Mouse (Mus musculus): ENCODE results near the gene Cyyr1.

Cyyr1 gene

GRCm38 (mm10) chr16:85470057-85470456, 83.1 kb downstream of the Cyyr1 start:
- DNase-seq (ENCODE audit: low read depth, low spot score) = no peak

GRCm38 (mm10) chr16:85455043-85455442, 98.2 kb downstream of the Cyyr1 start:
- no peak for DNase-seq (ENCODE audit: low read depth, low spot score)

GRCm38 (mm10) chr16:85446306-85446705, 106.9 kb downstream of the Cyyr1 start:
- no peak for DNase-seq (ENCODE audit: low read depth, low spot score)

GRCm38 (mm10) chr16:85445801-85446200, 107.4 kb downstream of the Cyyr1 start:
- DNase-seq (ENCODE audit: low read depth, low spot score) = no peak

- no peak for DNase-seq (ENCODE audit: low read depth, low spot score)
Observed at GRCm38 (mm10) chr16:85435427-85435826, 117.8 kb downstream of the Cyyr1 start.

- no peak for DNase-seq (ENCODE audit: low read depth, low spot score)
Observed at GRCm38 (mm10) chr16:85429173-85429572, 124.0 kb downstream of the Cyyr1 start.

- DNase-seq (ENCODE audit: low read depth, low spot score) = no peak
Observed at GRCm38 (mm10) chr16:85422889-85423288, 130.3 kb downstream of the Cyyr1 start.

GRCm38 (mm10) chr16:85415415-85415814, 137.8 kb downstream of the Cyyr1 start:
- no peak for DNase-seq (ENCODE audit: low read depth, low spot score)

- DNase-seq (ENCODE audit: low read depth, low spot score) = no peak
Observed at GRCm38 (mm10) chr16:85393430-85393948, 159.7 kb downstream of the Cyyr1 start.

- no peak for DNase-seq (ENCODE audit: low read depth, low spot score)
Observed at GRCm38 (mm10) chr16:85386801-85387200, 166.4 kb downstream of the Cyyr1 start.

Data from A20 (cell line).